Mouse (Mus musculus): ENCODE data around the gene Olfr906.

Gene Olfr906

GRCm38 (mm10) chr9:38486785-38487184 lies at the start of gene Olfr906:
Gene Olfr906 (plus strand): TSS chr9:38487085.
- DNase-seq (ENCODE audit: extremely low read depth, low read depth, low spot score), result no peak

GRCm38 (mm10) chr9:38447352-38447751 lies 39.5 kb upstream of the Olfr906 start, which contains the start of gene Olfr902:
Gene Olfr902 (plus strand): TSS chr9:38447652.
- DNase-seq (ENCODE audit: extremely low read depth, low read depth, low spot score), result no peak

DNA sequence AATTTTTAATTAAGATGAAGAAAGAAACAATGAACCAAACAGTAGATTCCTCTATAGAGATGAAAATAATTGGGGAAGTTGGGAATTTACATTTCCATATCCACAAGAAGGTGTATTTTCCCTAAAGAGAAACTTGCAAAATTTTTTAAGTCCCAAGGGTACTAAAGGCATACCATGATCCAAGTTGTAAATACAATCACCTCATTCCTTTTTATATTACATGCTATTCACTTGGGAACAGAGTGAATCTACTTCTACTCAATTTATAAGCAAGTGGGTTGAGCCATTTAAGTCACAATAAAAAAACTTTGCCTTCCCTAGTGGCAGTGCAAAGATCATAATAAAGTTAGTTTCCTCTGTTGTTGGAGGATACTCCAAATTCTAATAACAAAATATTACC lies 24.0 kb upstream of the Olfr906 start, which contains the start of gene Olfr904:
Olfr904 (plus strand) TSS at position 301 of the 400 bp plus-strand sequence.
- DNase-seq (ENCODE audit: extremely low read depth, low read depth, low spot score), result no peak

- no peak for DNase-seq (ENCODE audit: extremely low read depth, low read depth, low spot score)
These were observed 16.1 kb upstream of the Olfr906 start, which contains the start of gene Olfr905 for GRCm38 (mm10) chr9:38470807-38471206. Gene Olfr905 (plus strand): TSS chr9:38471107.

DNA sequence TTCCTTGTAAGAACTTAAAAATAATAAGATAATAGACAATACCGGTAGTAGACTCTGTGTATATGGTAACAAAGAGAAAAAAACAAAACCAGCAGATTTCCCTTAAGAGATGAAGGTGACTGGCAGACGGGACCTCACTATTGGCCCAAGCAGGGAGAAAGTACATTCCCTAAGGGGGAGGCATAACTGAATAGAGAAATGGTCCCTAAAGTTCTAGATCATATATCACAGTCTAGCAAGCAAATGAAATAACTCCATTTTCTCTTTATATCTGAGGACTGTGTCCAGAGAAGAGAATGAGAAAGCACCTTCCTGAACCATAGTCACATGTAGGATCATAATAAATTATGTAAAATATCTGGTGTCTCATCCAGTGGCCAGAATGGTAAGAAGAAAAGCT lies 8.6 kb downstream of the Olfr906 start, which contains the start of gene Olfr907:
Olfr907 (plus strand) TSS at position 301 of the 400 bp plus-strand sequence.
- DNase-seq (ENCODE audit: extremely low read depth, low read depth, low spot score), result no peak

DNA sequence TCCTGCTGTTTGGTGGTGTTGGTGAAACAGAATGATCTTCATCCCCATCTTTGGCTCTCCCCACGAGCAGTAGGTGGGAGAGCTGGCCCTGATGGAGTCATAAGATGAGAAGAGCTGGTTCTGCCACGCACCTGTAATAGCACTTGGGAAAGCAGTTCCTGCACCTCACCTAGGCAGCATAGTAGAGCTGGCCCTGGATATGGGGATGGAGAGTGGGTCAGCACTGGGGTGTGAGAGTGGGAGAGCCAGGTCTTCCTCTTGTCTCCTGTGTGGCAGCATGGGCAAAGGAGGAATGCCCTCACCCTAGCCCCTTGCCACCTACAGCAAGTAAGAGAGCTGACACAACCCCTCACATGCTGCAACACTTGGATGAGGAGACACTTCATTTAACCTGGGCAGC lies 25.5 kb downstream of the Olfr906 start:
- no peak for DNase-seq (ENCODE audit: extremely low read depth, low read depth, low spot score)

DNA sequence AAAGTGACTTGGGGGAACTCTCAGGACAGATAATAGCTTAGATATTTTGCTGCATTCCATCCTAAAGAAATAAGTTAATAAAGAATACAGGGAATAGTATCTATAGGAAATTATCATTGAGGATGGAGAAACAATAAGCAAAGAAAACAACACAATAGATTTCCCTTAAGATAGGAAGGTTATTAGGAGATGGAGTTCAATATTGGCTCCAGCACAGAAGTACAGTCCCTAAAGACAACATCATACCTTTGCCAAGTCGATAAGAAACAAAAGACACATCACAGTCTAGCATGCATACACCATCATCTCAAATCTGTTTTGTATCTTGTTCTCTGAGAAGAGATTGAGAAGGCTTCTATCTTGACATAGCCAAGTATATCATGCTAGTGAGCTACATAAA lies 34.4 kb downstream of the Olfr906 start, which contains the start of gene Olfr911-ps1:
Olfr911-ps1 (plus strand) TSS at position 301 of the 400 bp plus-strand sequence.
- no peak for DNase-seq (ENCODE audit: extremely low read depth, low read depth, low spot score)

- DNase-seq (ENCODE audit: extremely low read depth, low read depth, low spot score), result no peak
These were observed 50.7 kb downstream of the Olfr906 start, which contains the start of gene Olfr910 for GRCm38 (mm10) chr9:38537549-38537948. Gene Olfr910 (plus strand): TSS chr9:38537849.
